Mouse (Mus musculus) adipocyte (in vitro differentiated cells): Measurements from ENCODE around the gene Nfam1.
A peak's percentile ranks its signal among the peaks of the same experiment; 100 is the strongest.

Experiments used
- DNase-seq: peaks from one replicate; pipeline ENCODE4 v3.0.0-alpha.2; 2016; ENCODE audit warnings: low spot score

Nfam1 gene

GRCm38 (mm10) chr15:83038812-83039211, 5.7 kb upstream of the Nfam1 start:
- no peak for DNase-seq

DNA sequence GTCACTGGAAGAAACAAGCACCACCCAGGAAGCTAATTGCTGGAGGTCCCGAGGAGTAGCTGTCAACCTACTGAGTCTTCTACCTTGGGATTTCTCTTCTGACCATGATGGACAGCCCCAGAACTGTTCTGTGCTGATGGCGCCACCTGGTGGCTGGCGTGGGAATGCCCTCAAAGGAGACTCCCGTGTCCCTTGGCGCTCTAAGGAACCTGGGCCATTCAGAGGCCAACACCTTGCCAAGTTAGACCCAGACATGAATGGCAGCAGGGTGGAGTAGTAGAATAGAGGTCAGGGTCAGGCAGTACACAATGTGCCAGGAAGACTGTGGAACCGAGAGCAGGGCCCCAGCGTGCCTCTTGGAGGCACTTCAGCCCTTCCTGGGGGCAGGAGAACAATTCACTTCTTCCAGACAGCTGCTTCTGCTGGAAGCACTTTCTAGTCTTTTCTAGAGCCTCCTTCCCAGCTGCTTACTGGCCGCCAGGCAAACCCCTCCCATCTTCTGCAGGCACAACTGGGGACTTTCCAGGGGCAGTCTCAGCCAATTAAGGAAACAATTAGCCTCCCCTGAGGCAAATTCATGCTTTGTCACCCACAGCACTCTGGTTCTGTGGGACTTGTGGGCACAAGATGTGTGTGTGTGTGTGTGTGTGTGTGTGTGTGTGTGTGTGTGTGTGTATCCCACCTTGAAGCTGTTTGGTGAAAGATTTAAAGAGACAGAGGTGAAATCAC, 4.8 kb upstream of the Nfam1 start:
- DNase-seq, result peak; percentile 87

GRCm38 (mm10) chr15:83036900-83037519, 3.9 kb upstream of the Nfam1 start:
- no peak for DNase-seq

DNA sequence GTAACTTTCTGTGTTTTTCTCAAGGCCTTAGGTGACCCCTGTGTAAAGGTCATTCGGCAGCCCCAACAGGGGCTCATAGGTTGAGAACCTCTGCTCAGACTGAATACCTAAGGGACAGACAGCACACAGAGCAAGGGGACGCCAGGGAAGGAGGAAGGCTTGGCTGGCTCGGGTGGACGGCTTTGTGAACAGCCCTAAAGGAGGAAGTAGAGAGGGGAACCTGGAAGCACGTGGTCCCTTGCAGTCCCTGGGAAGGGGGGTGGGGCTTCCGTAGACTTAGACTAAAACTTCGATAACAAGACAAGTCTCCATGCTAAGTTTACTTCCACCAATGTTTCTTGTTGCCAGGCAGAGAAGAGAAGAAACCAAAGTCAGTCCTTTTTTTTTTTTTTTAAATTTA, 3.0 kb upstream of the Nfam1 start:
- DNase-seq, result no peak

GRCm38 (mm10) chr15:83034275-83034977, 1.3 kb upstream of the Nfam1 start:
- no peak for DNase-seq

DNA sequence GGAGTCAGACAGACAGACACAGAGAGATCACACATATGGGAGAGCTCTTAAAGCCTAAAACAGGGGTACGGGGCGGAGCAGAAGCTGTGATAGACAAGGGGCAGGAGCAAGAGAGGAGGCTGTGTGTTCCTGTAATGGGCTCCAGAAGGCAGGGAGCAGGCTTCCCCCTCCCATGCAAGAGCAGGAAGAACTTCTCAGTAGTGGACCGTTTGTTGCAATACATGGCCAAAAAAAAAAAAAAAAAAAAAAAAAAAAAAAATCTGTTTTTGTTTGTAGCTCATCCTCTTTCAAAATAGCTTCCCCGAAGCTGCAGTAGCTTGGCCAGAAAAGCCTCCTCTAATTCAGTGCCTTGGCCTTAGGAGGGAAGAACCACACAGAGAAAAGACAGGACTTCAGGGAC, 2.2 kb downstream of the Nfam1 start:
- DNase-seq, result peak; percentile 14

GRCm38 (mm10) chr15:83029725-83030718, 3.1 kb downstream of the Nfam1 start:
- no peak for DNase-seq

- no peak for DNase-seq
Measured at GRCm38 (mm10) chr15:83026129-83026528, 7.0 kb downstream of the Nfam1 start.

DNA sequence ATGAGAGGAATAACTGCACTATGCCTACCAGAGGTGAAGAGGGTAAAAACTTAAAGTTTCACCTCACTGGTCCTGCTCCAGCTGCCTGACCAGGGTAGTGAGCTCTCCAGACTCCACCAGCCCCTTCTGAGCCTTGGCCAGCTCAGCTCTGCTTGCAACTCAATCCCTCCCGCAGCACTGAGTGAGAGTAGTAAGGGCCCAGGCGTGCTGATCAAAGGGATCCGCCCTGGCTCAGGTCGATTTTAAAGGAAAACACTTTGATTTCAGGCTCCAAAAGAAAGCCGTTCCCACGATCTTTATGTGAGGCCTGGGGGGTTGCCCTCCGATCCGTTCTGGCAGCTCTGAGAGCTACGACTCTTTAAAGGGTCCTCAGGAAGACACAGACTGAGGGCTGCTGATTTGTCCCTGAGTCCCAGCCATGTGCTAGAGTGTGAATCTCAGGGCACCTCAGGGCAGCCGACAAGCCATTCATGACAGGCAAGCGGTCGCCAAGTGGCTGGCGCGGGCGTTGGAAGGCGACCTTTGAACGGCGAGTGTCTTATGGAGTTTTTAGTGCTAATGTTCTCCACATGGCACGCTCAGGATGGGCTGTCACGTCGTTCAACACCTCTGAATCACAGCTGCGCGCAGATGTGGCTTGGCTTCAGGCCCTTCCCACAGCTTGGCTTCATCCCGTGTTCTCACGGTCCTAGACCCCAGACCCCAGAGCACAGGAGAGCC, 7.9 kb downstream of the Nfam1 start:
- DNase-seq, result no peak

DNA sequence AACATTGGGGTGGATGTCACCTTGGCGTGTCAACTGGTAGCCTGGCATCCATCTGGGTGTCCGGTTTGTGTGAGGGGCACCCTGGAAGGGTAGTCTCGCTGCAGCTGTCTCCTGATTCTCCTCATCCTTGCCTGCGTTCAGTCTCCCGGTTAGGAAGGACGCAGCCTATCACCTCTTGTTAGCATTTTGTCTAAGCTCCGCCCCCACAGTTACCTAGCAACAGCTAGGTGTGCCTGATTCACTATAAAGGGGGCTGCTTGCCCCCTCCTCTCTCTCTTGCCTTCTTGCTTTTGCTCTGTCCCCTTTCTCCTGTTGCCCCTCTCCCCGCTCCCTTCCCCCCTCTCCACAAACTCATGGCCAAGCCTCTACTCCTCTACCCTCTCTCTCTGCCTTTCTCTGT, 10.2 kb downstream of the Nfam1 start:
- no peak for DNase-seq

GRCm38 (mm10) chr15:83010990-83011664, 22.0 kb downstream of the Nfam1 start:
- no peak for DNase-seq

GRCm38 (mm10) chr15:83010423-83010822, 22.7 kb downstream of the Nfam1 start:
- DNase-seq, result no peak

- no peak for DNase-seq
Measured at GRCm38 (mm10) chr15:83009532-83009931, 23.6 kb downstream of the Nfam1 start.

- DNase-seq, result no peak
Measured at GRCm38 (mm10) chr15:83008761-83009423, 24.2 kb downstream of the Nfam1 start.

DNA sequence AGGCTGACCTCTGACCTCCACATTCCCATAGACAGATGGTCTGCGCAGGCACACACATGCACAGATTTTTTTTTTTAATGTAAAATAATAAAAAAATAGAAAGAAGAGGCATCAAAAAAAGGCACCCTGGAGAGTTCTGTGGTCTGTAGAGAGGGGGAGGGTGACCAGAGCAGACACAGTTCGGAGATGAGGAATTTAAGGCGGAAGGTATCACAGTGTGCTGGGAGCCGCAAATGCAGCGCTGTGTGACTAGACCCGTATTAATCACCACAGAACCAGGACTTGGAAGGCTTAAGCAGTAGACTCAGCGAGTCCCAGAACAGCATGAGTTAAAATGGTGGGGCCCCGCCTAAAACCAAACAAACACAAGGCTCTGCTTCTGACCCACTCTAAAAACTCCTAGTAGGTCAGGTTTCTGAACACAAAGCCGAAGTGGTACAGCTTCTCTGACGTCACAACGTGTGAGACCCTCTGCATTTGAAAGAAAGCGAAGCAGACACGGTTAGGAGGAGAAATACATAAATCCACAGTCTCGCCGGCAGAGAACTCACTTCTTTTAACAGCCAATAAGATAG, 25.7 kb downstream of the Nfam1 start:
- DNase-seq, result no peak

DNA sequence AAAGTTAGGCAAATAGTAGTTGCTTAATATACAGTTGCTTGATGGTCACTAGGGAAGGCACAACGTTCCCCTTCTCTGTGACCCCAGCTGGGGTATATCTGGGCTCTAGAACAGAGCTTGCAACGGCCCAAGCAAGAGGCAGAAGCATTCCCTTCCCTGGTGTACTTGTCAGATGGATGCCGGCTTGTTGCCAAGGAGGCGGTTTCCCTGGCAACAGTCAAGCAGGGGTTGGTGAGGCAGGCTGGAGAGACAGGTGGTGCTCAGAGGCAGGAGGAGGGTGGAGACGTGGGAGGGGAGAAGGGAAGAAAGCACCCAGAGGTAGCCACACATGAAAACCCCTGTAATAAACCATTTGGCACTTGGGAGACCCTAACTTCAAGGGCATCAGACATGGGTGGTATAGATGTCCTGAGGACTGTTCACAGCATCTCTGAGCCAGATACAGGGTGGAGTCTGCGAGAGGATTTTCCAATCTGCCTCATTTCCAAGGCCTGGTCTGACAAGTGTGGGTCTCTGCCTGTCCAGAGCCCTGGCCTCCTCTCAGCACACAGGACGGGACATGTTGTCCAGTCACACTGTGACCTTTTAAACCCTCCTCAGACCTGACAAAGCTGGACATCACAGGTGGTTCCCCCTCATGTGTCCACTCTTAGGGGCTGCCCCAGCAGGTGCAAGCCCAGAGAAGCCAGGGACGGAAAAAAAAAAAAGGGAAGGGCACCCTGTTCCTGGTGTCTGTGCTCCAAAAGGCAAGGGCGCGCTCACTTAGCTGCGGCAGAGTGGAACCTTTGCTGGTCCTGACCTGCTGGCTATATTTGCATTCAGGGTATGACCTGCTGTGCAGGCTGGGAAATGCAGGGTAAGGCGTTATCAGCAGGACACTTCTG, 30.2 kb downstream of the Nfam1 start:
- no peak for DNase-seq

- no peak for DNase-seq
Measured at GRCm38 (mm10) chr15:82998811-82999221, 34.3 kb downstream of the Nfam1 start.

- no peak for DNase-seq
Measured at GRCm38 (mm10) chr15:82996431-82996830, 36.7 kb downstream of the Nfam1 start.

- DNase-seq, result no peak
Measured at GRCm38 (mm10) chr15:82995239-82995638, 37.9 kb downstream of the Nfam1 start.
